Mouse (Mus musculus): ENCODE data around the gene Tmem270.
"Not testable (repeated sequence)": the region's sequence is repeated elsewhere in the genome, so short reads cannot be mapped to it uniquely, and the experiment has no call there.

Gene Tmem270

DNA sequence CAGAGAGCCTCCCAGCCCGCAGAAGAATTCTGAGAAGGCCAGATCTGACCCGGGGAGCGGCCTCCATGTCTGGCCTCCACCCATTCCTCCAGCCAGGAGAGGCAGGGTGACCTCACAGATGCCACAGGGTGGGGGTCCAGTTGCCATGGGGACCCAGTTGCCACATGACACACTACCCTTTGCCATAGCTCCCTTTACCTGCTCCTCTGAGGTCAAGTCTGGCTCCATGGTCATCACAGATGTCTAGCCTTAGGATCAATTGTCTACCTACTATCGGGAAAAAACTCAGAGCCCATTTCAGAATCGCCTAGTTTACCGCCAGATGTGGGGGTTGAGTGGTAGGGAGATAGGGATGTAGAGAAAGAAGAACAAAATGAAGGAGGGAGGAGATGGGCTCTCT, at the start of gene Tmem270:
Gene Tmem270 (minus strand): TSS at position 101 of the 400 bp plus-strand sequence.
- no peak for DNase-seq (ENCODE audit: low spot score)

- DNase-seq (ENCODE audit: low spot score): no peak
Observed at GRCm38 (mm10) chr5:134955491-134955890, 49.0 kb upstream of the Tmem270 start.

GRCm38 (mm10) chr5:134951053-134951884, 44.7 kb upstream of the Tmem270 start:
- DNase-seq (ENCODE audit: low spot score): no peak

DNA sequence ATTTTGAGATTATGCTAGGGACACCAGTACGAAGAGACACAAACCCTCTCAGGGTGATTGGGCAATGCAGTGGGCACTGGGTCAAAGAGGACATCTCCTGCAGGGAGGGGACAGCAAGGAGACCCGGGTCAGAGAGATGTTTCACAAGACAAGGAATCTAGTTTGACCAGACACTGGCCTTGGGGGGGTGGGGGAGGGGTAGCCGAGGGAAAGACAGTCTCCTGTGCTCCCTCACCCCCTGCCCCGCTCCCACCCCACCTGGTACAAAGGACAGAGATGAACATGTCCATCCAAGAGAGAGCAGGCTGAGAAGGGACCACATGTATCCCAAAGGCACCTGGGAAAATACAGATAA, 41.5 kb upstream of the Tmem270 start:
- DNase-seq (ENCODE audit: low spot score): no peak

- no peak for DNase-seq (ENCODE audit: low spot score)
Observed at GRCm38 (mm10) chr5:134947420-134948084, 41.0 kb upstream of the Tmem270 start.

GRCm38 (mm10) chr5:134946857-134947255, 40.3 kb upstream of the Tmem270 start, which contains the start of gene Cldn4:
TSS of gene Cldn4 (minus strand) at chr5:134946934.
- peak; percentile 46 for DNase-seq (ENCODE audit: low spot score)

- no peak for DNase-seq (ENCODE audit: low spot score)
Observed at GRCm38 (mm10) chr5:134946063-134946856, 39.7 kb upstream of the Tmem270 start.

GRCm38 (mm10) chr5:134945266-134945959, 38.9 kb upstream of the Tmem270 start:
- no peak for DNase-seq (ENCODE audit: low spot score)

GRCm38 (mm10) chr5:134944179-134944578, 37.6 kb upstream of the Tmem270 start:
- DNase-seq (ENCODE audit: low spot score): no peak

DNA sequence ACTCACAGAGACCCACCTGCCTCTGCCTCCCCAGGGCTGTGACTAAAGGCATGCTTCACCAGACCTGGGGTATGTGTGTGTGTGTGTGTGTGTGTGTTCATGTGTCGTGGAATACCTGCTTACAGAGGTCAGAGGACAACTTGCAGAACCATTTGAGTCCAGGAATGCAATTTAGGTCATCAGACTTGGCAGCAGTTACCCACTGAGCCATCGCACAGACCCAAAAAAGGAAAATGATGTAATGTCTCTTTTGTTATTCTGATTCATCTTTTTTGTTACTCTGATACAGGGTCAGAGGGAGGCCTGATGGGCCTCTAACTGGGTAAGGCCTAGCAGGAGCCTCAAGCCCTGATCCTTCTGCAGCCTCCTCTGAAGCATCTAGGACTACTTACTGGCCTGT, 36.2 kb upstream of the Tmem270 start:
- no peak for DNase-seq (ENCODE audit: low spot score)

DNA sequence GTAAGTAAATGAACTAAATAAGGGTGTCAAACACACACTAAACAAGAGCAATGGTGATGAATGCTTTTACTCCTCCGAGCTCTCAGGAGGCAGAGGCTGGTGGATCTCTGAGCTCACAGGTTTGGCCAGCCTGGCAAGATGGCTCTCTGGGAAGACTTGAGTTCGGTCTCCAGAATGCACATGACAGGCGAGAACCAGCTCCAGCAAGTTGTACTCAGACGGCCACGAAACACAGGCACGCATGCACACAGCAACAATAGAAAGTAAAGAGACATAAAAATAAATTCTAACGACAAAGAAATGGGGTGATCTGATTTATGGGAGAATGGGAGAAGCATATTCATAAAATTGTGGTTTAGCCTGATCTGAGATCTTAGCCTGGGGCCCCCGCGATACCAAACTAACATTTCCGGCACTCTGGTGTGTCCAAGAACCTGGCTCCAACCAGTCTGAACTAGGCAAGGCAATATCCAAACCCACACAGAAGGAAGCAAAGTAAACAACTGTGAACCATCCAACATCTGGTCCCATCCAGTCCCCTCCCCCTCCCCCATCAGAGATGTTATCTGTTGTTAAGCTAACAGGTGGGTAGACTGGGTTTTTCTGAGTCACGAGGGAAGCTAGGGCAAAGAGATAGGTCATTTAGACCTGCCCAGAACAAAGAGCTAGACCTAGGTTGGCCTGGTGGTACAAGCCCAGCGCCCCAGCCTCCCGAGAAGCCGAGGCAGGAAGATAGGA, 35.1 kb upstream of the Tmem270 start:
- no peak for DNase-seq (ENCODE audit: low spot score)

DNA sequence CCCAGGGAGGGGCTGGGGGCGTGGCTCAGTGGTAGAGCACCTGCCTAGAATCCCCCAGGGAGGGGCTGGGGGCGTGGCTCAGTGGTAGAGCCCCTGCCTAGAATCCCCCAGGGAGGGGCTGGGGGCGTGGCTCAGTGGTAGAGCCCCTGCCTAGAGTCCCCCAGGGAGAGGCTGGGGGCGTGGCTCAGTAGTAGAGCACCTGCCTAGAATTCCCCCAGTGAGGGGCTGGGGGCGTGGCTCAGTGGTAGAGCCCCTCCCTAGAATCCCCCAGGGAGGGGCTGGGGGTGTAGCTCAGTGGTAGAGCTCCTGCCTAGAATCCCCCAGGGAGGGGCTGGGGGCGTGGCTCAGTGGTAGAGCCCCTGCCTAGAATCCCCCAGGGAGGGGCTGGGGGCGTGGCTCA, 33.0 kb upstream of the Tmem270 start:
- not testable (repeated sequence) for DNase-seq (ENCODE audit: low spot score)

DNA sequence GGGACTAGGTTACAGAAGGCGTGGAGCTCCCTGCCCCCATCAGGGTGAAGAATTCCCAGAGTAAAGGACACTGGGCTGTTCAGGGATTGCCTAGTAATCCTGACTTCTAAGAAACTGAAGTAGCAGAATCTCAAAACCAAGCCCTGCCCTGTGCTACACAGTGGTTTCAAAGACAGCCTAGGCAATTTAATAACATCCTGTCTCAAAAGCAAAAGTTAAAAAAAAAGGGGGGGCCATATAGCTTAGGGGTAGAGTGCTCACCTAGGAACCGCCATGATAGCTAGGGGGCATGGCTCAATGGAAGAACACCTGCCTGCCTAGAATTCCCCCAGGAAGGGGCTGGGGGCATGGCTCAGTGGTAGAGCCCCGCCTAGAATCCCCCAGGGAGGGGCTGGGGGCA, 32.5 kb upstream of the Tmem270 start:
- no peak for DNase-seq (ENCODE audit: low spot score)

GRCm38 (mm10) chr5:134936626-134937185, 30.2 kb upstream of the Tmem270 start:
- DNase-seq (ENCODE audit: low spot score): no peak

GRCm38 (mm10) chr5:134936051-134936450, 29.5 kb upstream of the Tmem270 start:
- no peak for DNase-seq (ENCODE audit: low spot score)

GRCm38 (mm10) chr5:134934666-134935065, 28.1 kb upstream of the Tmem270 start:
- no peak for DNase-seq (ENCODE audit: low spot score)

DNA sequence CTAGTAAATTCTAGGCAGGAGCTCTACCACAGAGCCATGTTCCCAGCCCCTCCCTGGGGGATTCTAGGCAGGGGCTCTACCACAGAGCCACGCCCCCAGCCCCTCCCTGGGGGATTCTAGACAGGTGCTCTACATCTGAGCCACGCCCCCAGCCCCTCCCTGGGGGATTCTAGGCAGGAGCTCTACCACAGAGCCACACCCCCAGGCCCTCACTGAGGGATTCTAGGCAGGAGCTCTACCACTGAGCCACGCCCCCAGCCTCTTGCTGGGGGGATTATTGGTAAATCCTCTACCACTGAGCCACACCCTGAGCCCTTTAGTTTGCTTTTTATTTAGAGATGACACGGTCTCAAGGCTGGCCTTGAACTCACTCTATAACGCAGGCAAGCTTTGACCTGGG, 27.2 kb upstream of the Tmem270 start:
- DNase-seq (ENCODE audit: low spot score): not testable (repeated sequence)

- DNase-seq (ENCODE audit: low spot score): no peak
Observed at GRCm38 (mm10) chr5:134933281-134933680, 26.7 kb upstream of the Tmem270 start.

DNA sequence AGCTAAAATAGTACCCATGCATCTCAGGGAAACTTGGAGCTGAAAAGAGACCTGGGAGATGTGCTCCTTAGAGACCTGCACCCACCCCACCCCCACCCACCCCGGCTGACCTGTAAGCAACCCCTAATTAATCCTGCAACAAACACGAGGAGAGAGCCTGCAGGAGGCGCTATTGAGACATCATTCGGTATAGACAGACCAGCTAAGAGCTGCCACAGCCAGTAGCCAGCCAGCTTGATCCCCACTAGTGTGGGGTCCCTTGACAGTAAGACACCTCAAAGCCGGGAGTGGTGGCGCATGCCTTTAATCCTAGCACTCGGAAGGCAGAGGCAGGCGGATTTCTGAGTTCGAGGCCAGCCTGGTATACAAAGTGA, 26.4 kb upstream of the Tmem270 start:
- DNase-seq (ENCODE audit: low spot score): peak; percentile 78

GRCm38 (mm10) chr5:134932179-134932902, 25.8 kb upstream of the Tmem270 start, which contains the start of gene Mettl27:
TSS of gene Mettl27 (plus strand) at chr5:134932368.
- peak; percentile 94 for DNase-seq (ENCODE audit: low spot score)

All from embryo, embryonic 10.5 days (tissue).